Mouse (Mus musculus): ENCODE results near the gene Eps8l3. TPM values are rescaled to one million over a fixed set of nuclear protein-coding genes. Genes with fewer than 3 reads are reported as not detected.
"Not testable (repeated sequence)": the region's sequence is repeated elsewhere in the genome, so short reads cannot be mapped to it uniquely, and the experiment has no call there.

The Eps8l3 gene
- polyA plus RNA-seq, 1 experiment from 2014 or later: not detected

DNA sequence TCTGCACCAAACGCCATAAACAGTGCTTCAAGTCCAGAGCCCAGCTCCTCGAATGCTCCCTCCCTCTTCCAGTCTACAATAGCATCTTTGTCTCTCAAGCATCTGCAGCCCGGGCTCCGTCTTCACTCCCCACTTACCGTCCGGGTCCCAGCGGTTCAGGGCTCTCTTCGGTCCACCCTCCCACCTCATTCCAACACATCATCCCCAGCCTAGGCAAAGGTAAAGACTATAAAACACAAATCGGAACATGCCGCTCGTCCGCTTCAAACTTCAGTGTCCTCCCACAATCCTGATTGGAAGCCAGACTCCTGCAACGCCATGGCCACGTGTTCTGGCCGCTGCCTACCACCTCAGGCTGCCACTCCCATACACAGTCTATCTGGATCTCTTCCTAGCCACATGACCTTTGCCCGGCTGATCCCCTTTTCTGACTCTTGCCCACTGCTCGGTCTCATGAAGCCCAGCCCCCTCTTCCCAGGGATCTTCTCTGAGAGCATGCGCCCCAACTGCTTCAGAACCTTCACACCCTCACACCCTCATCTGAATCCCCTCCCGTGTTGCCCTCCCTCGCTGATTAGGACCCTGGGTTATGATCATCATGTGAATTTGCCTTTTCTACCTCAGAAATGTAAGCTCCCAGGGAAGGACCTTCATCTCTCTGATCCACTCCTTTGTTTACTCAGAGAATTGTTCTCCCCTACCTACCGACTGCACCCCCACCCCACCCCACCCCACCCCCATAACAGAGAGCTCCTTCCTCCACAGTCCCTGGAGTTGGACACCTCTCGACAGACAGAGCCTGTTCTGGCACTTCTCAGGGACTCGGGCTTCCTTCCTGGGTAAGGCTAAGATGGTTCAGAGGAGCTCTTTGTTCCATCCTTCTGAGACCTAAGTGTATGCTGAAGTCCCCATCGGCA, 3.4 kb upstream of the Eps8l3 start:
- H3K27me3 ChIP-seq (ENCODE audit: control insufficient read depth, insufficient read depth, low read length): no peaks in the 10 kb centered on the region
- no peaks in the 10 kb centered on the region for H3K4me1 ChIP-seq (ENCODE audit: control insufficient read depth, insufficient read depth, low read length)
- no peaks in the 10 kb centered on the region for H3K9me3 ChIP-seq (ENCODE audit: control insufficient read depth, low read length)
- no peaks in the 10 kb centered on the region for H3K36me3 ChIP-seq (ENCODE audit: control insufficient read depth, insufficient read depth, low read length)
- no peak overlapping the region for H3K27ac ChIP-seq (ENCODE audit: low read depth, low read length)
- no peak for ATAC-seq (ENCODE audit: low read depth)
- H3K4me3 ChIP-seq (ENCODE audit: low read depth, low read length): no peak overlapping the region
- 77% methylated on average over 24 of the region's 24 CpGs for WGBS
- H3K9ac ChIP-seq (replicated peaks; ENCODE audit: low read depth, low read length): no peak overlapping the region
- H3K4me2 ChIP-seq (ENCODE audit: low read depth, low read length): no peak overlapping the region

- H3K4me1 ChIP-seq (ENCODE audit: control insufficient read depth, insufficient read depth, low read length): no peaks in the 10 kb centered on the region
- no peaks in the 10 kb centered on the region for H3K36me3 ChIP-seq (ENCODE audit: control insufficient read depth, insufficient read depth, low read length)
- no peak overlapping the region for H3K4me3 ChIP-seq (ENCODE audit: low read depth, low read length)
- H3K9ac ChIP-seq (replicated peaks; ENCODE audit: low read depth, low read length): no peak overlapping the region
- no peaks in the 10 kb centered on the region for H3K9me3 ChIP-seq (ENCODE audit: control insufficient read depth, low read length)
- no peaks in the 10 kb centered on the region for H3K27me3 ChIP-seq (ENCODE audit: control insufficient read depth, insufficient read depth, low read length)
- H3K27ac ChIP-seq (ENCODE audit: low read depth, low read length): no peak overlapping the region
- WGBS: 67% methylated on average over 6 of the region's 6 CpGs
- H3K4me2 ChIP-seq (ENCODE audit: low read depth, low read length): no peak overlapping the region
- ATAC-seq (ENCODE audit: low read depth): no peak
Observed at GRCm38 (mm10) chr3:107875231-107875630, 1.8 kb upstream of the Eps8l3 start.

GRCm38 (mm10) chr3:107877747-107878736, 1.0 kb downstream of the Eps8l3 start:
- H3K4me3 ChIP-seq (ENCODE audit: low read depth, low read length): no peak overlapping the region
- no peaks in the 10 kb centered on the region for H3K9me3 ChIP-seq (ENCODE audit: control insufficient read depth, low read length)
- H3K4me1 ChIP-seq (ENCODE audit: control insufficient read depth, insufficient read depth, low read length): no peaks in the 10 kb centered on the region
- no peak overlapping the region for H3K4me2 ChIP-seq (ENCODE audit: low read depth, low read length)
- 85% methylated on average over 12 of the region's 12 CpGs for WGBS
- H3K27me3 ChIP-seq (ENCODE audit: control insufficient read depth, insufficient read depth, low read length): no peaks in the 10 kb centered on the region
- no peaks in the 10 kb centered on the region for H3K36me3 ChIP-seq (ENCODE audit: control insufficient read depth, insufficient read depth, low read length)
- H3K27ac ChIP-seq (ENCODE audit: low read depth, low read length): no peak overlapping the region
- no peak overlapping the region for H3K9ac ChIP-seq (replicated peaks; ENCODE audit: low read depth, low read length)
- no peak for ATAC-seq (ENCODE audit: low read depth)

GRCm38 (mm10) chr3:107887674-107888495, 10.9 kb downstream of the Eps8l3 start:
- Histone ChIP-seq H3K9ac (replicated peaks; ENCODE audit: low read depth, low read length) (no peak overlapping the region), H3K9me3 (ENCODE audit: control insufficient read depth, low read length) (no peaks in the 10 kb centered on the region), H3K27me3 (ENCODE audit: control insufficient read depth, insufficient read depth, low read length) (no peaks in the 10 kb centered on the region), H3K36me3 (ENCODE audit: control insufficient read depth, insufficient read depth, low read length) (no peaks in the 10 kb centered on the region), H3K4me1 (ENCODE audit: control insufficient read depth, insufficient read depth, low read length) (no peaks in the 10 kb centered on the region), H3K4me3 (ENCODE audit: low read depth, low read length) (no peak overlapping the region), H3K4me2 (ENCODE audit: low read depth, low read length) (no peak overlapping the region), H3K27ac (ENCODE audit: low read depth, low read length) (peak overlapping the region; percentile 44; the same call in 1 of the 2 replicates)
- peak; percentile 95 for ATAC-seq (ENCODE audit: low read depth)
- WGBS: 73% methylated on average over 9 of the region's 9 CpGs

- ATAC-seq (ENCODE audit: low read depth); H3K27ac ChIP-seq (ENCODE audit: low read depth, low read length); H3K9ac ChIP-seq (replicated peaks; ENCODE audit: low read depth, low read length); H3K36me3 ChIP-seq (ENCODE audit: control insufficient read depth, insufficient read depth, low read length); H3K4me2 ChIP-seq (ENCODE audit: low read depth, low read length); H3K4me1 ChIP-seq (ENCODE audit: control insufficient read depth, insufficient read depth, low read length); H3K4me3 ChIP-seq (ENCODE audit: low read depth, low read length); H3K9me3 ChIP-seq (ENCODE audit: control insufficient read depth, low read length); H3K27me3 ChIP-seq (ENCODE audit: control insufficient read depth, insufficient read depth, low read length): not testable (repeated sequence)
- WGBS: 85% methylated on average over 2 of the region's 2 CpGs
Observed at GRCm38 (mm10) chr3:107889236-107889635, 12.2 kb downstream of the Eps8l3 start.

- peak; percentile 45 for ATAC-seq (ENCODE audit: low read depth)
- 12% methylated on average over 6 of the region's 6 CpGs for WGBS
- H3K4me1 ChIP-seq (ENCODE audit: control insufficient read depth, insufficient read depth, low read length): peaks cover 5% of the 10 kb centered on the region; the same call in 1 of the 2 replicates
- peak overlapping the region; percentile 82 for H3K9ac ChIP-seq (replicated peaks; ENCODE audit: low read depth, low read length)
- H3K4me3 ChIP-seq (ENCODE audit: low read depth, low read length): peak overlapping the region; percentile 74
- no peaks in the 10 kb centered on the region for H3K27me3 ChIP-seq (ENCODE audit: control insufficient read depth, insufficient read depth, low read length)
- H3K4me2 ChIP-seq (ENCODE audit: low read depth, low read length): peak overlapping the region; percentile 89
- H3K9me3 ChIP-seq (ENCODE audit: control insufficient read depth, low read length): no peaks in the 10 kb centered on the region
- no peak overlapping the region for H3K27ac ChIP-seq (ENCODE audit: low read depth, low read length)
- no peaks in the 10 kb centered on the region for H3K36me3 ChIP-seq (ENCODE audit: control insufficient read depth, insufficient read depth, low read length)
Observed at GRCm38 (mm10) chr3:107895194-107895719, 18.2 kb downstream of the Eps8l3 start.

- 6% methylated on average over 40 of the region's 40 CpGs for WGBS
- Histone ChIP-seq H3K9me3 (ENCODE audit: control insufficient read depth, low read length) (no peaks in the 10 kb centered on the region), H3K9ac (replicated peaks; ENCODE audit: low read depth, low read length) (peak within 1 kb of the TSS; percentile 82), H3K27me3 (ENCODE audit: control insufficient read depth, insufficient read depth, low read length) (no peaks in the 10 kb centered on the region), H3K36me3 (ENCODE audit: control insufficient read depth, insufficient read depth, low read length) (no peaks in the 10 kb centered on the region), H3K4me3 (ENCODE audit: low read depth, low read length) (peak within 1 kb of the TSS; percentile 74), H3K27ac (ENCODE audit: low read depth, low read length) (peak within 1 kb of the TSS; percentile 74), H3K4me1 (ENCODE audit: control insufficient read depth, insufficient read depth, low read length) (peaks cover 5% of the 10 kb centered on the region; the same call in 1 of the 2 replicates), H3K4me2 (ENCODE audit: low read depth, low read length) (peak within 1 kb of the TSS; percentile 89)
- peak; percentile 96 for ATAC-seq (ENCODE audit: low read depth)
Observed at GRCm38 (mm10) chr3:107895720-107896569, 18.9 kb downstream of the Eps8l3 start, which contains the start of gene Gstm5. Gene Gstm5 (plus strand): TSS chr3:107895821.
